7 mouse cellular contexts compared by ENCODE assay signal in genomic region chr2:27678331-27678730, GRCm38 (mm10). TPM values are rescaled to one million over a fixed set of nuclear protein-coding genes. Genes with fewer than 3 reads are reported as not detected.
DNase-seq lines count a peak whose midpoint lies in the region; ATAC-seq lines count a peak whose summit lies in the region.

No protein-coding gene starts in this region.

- peak overlapping the region; percentile 94 for H3K4me2 ChIP-seq in neural tube, embryonic 11.5 days (ENCODE audit: low read depth)
- peak overlapping the region; percentile 91 for H3K4me2 ChIP-seq in forebrain, embryonic 16.5 days (ENCODE audit: low read length)
- peak overlapping the region; percentile 78 for H3K4me2 ChIP-seq in limb, embryonic 15.5 days
- peak overlapping the region; percentile 89 for H3K4me2 ChIP-seq in stomach, embryonic 16.5 days (ENCODE audit: low read depth, low read length)

- H3K27ac ChIP-seq in neural tube, embryonic 11.5 days (ENCODE audit: low read depth, low read length), result no peak overlapping the region
- H3K27ac ChIP-seq in forebrain, embryonic 16.5 days (ENCODE audit: low read length), result no peak overlapping the region
- H3K27ac ChIP-seq in limb, embryonic 15.5 days, result peak overlapping the region; percentile 98
- peak overlapping the region; percentile 97 for H3K27ac ChIP-seq in stomach, embryonic 16.5 days (ENCODE audit: low read length)

- H3K9ac ChIP-seq in neural tube, embryonic 11.5 days (ENCODE audit: low read length), result peak overlapping the region; percentile 91
- peak overlapping the region; percentile 80 for H3K9ac ChIP-seq in forebrain, embryonic 16.5 days (replicated peaks; ENCODE audit: low read depth, low read length)
- H3K9ac ChIP-seq in limb, embryonic 15.5 days, result peak overlapping the region; percentile 97
- H3K9ac ChIP-seq in stomach, embryonic 16.5 days (ENCODE audit: low read length), result peak overlapping the region; percentile 98

- no peaks in the 10 kb centered on the region for H3K9me3 ChIP-seq in neural tube, embryonic 11.5 days (ENCODE audit: control insufficient read depth, low read length)
- H3K9me3 ChIP-seq in forebrain, embryonic 16.5 days (ENCODE audit: control insufficient read depth, low read length), result no peaks in the 10 kb centered on the region
- H3K9me3 ChIP-seq in limb, embryonic 15.5 days, result no peaks in the 10 kb centered on the region
- H3K9me3 ChIP-seq in stomach, embryonic 16.5 days (replicated peaks; ENCODE audit: control insufficient read depth, low read length), result no peaks in the 10 kb centered on the region

- H3K4me1 ChIP-seq in neural tube, embryonic 11.5 days (ENCODE audit: control insufficient read depth, insufficient read depth, low read length), result peaks cover 43% of the 10 kb centered on the region
- peaks cover 39% of the 10 kb centered on the region for H3K4me1 ChIP-seq in forebrain, embryonic 16.5 days (replicated peaks; ENCODE audit: control insufficient read depth, insufficient read depth, low read length)
- H3K4me1 ChIP-seq in limb, embryonic 15.5 days, result peaks cover 71% of the 10 kb centered on the region
- peaks cover 68% of the 10 kb centered on the region for H3K4me1 ChIP-seq in stomach, embryonic 16.5 days (ENCODE audit: control insufficient read depth, insufficient read depth, low read length)

- H3K4me3 ChIP-seq in neural tube, embryonic 11.5 days (ENCODE audit: low read depth, low read length), result peak overlapping the region; percentile 89
- H3K4me3 ChIP-seq in forebrain, embryonic 16.5 days (replicated peaks; ENCODE audit: low read length), result peak overlapping the region; percentile 76
- peak overlapping the region; percentile 88 for H3K4me3 ChIP-seq in limb, embryonic 15.5 days
- H3K4me3 ChIP-seq in stomach, embryonic 16.5 days (replicated peaks; ENCODE audit: low read length), result peak overlapping the region; percentile 88

- no peaks in the 10 kb centered on the region for H3K36me3 ChIP-seq in neural tube, embryonic 11.5 days (ENCODE audit: control insufficient read depth, insufficient read depth, low read length)
- no peaks in the 10 kb centered on the region for H3K36me3 ChIP-seq in forebrain, embryonic 16.5 days (ENCODE audit: control insufficient read depth, insufficient read depth)
- H3K36me3 ChIP-seq in limb, embryonic 15.5 days, result no peaks in the 10 kb centered on the region
- H3K36me3 ChIP-seq in stomach, embryonic 16.5 days (ENCODE audit: control insufficient read depth, insufficient read depth, low read length), result no peaks in the 10 kb centered on the region

- WGBS in neural tube, embryonic 11.5 days, result 32% methylated on average over 4 of the region's 4 CpGs
- WGBS in forebrain, embryonic 16.5 days, result 30% methylated on average over 4 of the region's 4 CpGs
- 18% methylated on average over 4 of the region's 4 CpGs for WGBS in limb, embryonic 15.5 days
- WGBS in stomach, embryonic 16.5 days, result 19% methylated on average over 4 of the region's 4 CpGs

- DNase-seq in neural tube, embryonic 11.5 days (ENCODE audit: low spot score), result no peak
- DNase-seq in neural tube, embryonic 10.5 days (ENCODE audit: extremely low spot score, low spot score), result no peak
- DNase-seq in adrenal gland, postnatal 25 days, result no peak
- DNase-seq in layer of hippocampus, adult 8-10 months (ENCODE audit: low spot score in 2 of 2), result no peak

- no peaks in the 10 kb centered on the region for H3K27me3 ChIP-seq in neural tube, embryonic 11.5 days (ENCODE audit: control insufficient read depth, insufficient read depth, low read length)
- H3K27me3 ChIP-seq in forebrain, embryonic 16.5 days (replicated peaks; ENCODE audit: control insufficient read depth, insufficient read depth, low read length), result no peaks in the 10 kb centered on the region
- no peaks in the 10 kb centered on the region for H3K27me3 ChIP-seq in limb, embryonic 15.5 days
- H3K27me3 ChIP-seq in stomach, embryonic 16.5 days (ENCODE audit: control insufficient read depth, insufficient read depth, low read length), result no peaks in the 10 kb centered on the region

- no peak for ATAC-seq in neural tube, embryonic 11.5 days (ENCODE audit: insufficient read depth, low FRiP score, low TSS enrichment)
- no peak for ATAC-seq in forebrain, embryonic 16.5 days
- no peak for ATAC-seq in limb, embryonic 15.5 days (ENCODE audit: insufficient number of reproducible peaks, low FRiP score, low TSS enrichment, low read depth)
- no peak for ATAC-seq in stomach, embryonic 16.5 days (ENCODE audit: insufficient read depth, low FRiP score)

RNA-seq across cellular contexts. Expression of gene Rxra, which starts 2.1 kb away (rescaled TPM):
- polyA plus RNA-seq in neural tube, embryonic 11.5 days (2014; fragmentation: Nextera tagmentation; extraction: Ambion mirVana), result 6.8 and 7.2 TPM in 2 replicates
- 2.4 and 3.4 TPM in 2 replicates for polyA plus RNA-seq in forebrain, embryonic 16.5 days (2015; fragmentation: Nextera tagmentation; extraction: Ambion mirVana)
- 19.4 and 19.7 TPM in 2 replicates for polyA plus RNA-seq in limb, embryonic 15.5 days (2015; fragmentation: Nextera tagmentation; extraction: Ambion mirVana)
- 11.9 and 12.4 TPM in 2 replicates for polyA plus RNA-seq in stomach, embryonic 16.5 days (2015; fragmentation: Nextera tagmentation; extraction: Ambion mirVana)
- 47.8 and 51.5 TPM in 2 replicates for total RNA-seq in adrenal gland, postnatal 25 days (2021)
- total RNA-seq in layer of hippocampus, adult 8-10 months (2022), result 10 to 100 TPM; 31.6 to 33.9 (median 32.9) TPM

Comparison
In these comparisons a context has a peak if more than half of its experiments do, and no peak if none do; other contexts are left out.
1. H3K27ac ChIP-seq: peak in limb, embryonic 15.5 days (single experiment) and stomach, embryonic 16.5 days (single experiment); none in neural tube, embryonic 11.5 days (single experiment) and forebrain, embryonic 16.5 days (single experiment).
2. Peak in every context shown above with its lines, with median percentiles within 50 percentile points of each other: H3K4me2 ChIP-seq, H3K4me3 ChIP-seq and H3K9ac ChIP-seq.